Mouse (Mus musculus) liver, embryonic 14.5 days (tissue): ENCODE measurements around the gene Tbc1d20. TPM values are rescaled to one million over a fixed set of nuclear protein-coding genes. Genes with fewer than 3 reads are reported as not detected.
A peak's percentile ranks its signal among the peaks of the same experiment; 100 is the strongest.

ENCODE experiments used
- ATAC-seq: fragments of 200-750 bp; cut with Nextera tagmentation; 2 replicates; pipeline ENCODE4 v1.8.0; 2017; ENCODE audit warnings: moderate number of reproducible peaks, mild to moderate bottlenecking, moderate library complexity; ENCODE audit not compliant: insufficient read depth
- DNase-seq, 3 experiments: peaks; one replicate each; pipeline ENCODE4 v3.0.0-alpha.2; 2012 to 2013; ENCODE audit warnings: low read depth in 3 of 3, low spot score in 3 of 3
- H3K27ac ChIP-seq: fragments of 300-500 bp; sonication (generic); 2 replicates; pipeline ENCODE4 v1.5.1; 2014; ENCODE audit warnings: moderate library complexity, mild to moderate bottlenecking, control low read depth, inconsistent platforms
- H3K27me3 ChIP-seq: fragments of 300-500 bp; sonication (generic); 2 replicates; pipeline ENCODE4 v1.6.1; 2014; ENCODE audit warnings: mild to moderate bottlenecking, low read length, moderate library complexity; ENCODE audit not compliant: control insufficient read depth, insufficient read depth
- H3K36me3 ChIP-seq: fragments of 300-500 bp; sonication (generic); replicated peaks from 2 replicates; pipeline ENCODE4 v1.6.1; 2014; ENCODE audit warnings: low read depth; ENCODE audit not compliant: control insufficient read depth, insufficient read depth
- H3K4me1 ChIP-seq, 2 experiments: fragments of 200-500 bp in 1 of 2; fragments of 300-500 bp in 1 of 2; sonication (generic) in 1 of 2; replicated peaks; 2 replicates each; pipeline ENCODE4 v1.6.1; 2012 to 2014; ENCODE audit warnings: antibody characterized with exemption in 1 of 2, inconsistent platforms in 1 of 2, low read length in 1 of 2; ENCODE audit not compliant: control insufficient read depth in 2 of 2, insufficient read depth in 2 of 2
- H3K4me2 ChIP-seq: fragments of 300-500 bp; sonication (generic); 2 replicates; pipeline ENCODE4 v1.6.1; 2014; ENCODE audit warnings: low read depth, mild to moderate bottlenecking, control low read depth, moderate library complexity
- H3K4me3 ChIP-seq, 2 experiments: fragments of 200-500 bp in 1 of 2; fragments of 300-500 bp in 1 of 2; sonication (generic) in 1 of 2; 2 replicates each; pipeline ENCODE4 v1.5.1; 2012 to 2014; ENCODE audit warnings: low read depth in 2 of 2, low read length in 2 of 2, mild to moderate bottlenecking in 2 of 2, control low read depth in 1 of 2, inconsistent platforms in 1 of 2, moderate library complexity in 1 of 2; ENCODE audit not compliant: insufficient read depth in 1 of 2
- H3K9ac ChIP-seq: fragments of 300-500 bp; sonication (generic); replicated peaks from 2 replicates; pipeline ENCODE4 v1.6.1; 2014; ENCODE audit warnings: mild to moderate bottlenecking, control low read depth, moderate library complexity
- H3K9me3 ChIP-seq: fragments of 300-500 bp; sonication (generic); 2 replicates; pipeline ENCODE4 v1.6.1; 2016; ENCODE audit warnings: low read length, mixed read lengths; ENCODE audit not compliant: control insufficient read depth
- CTCF ChIP-seq: IDR thresholded peaks from 2 replicates; pipeline ENCODE4 v1.5.1; 2016; ENCODE audit warnings: antibody characterized with exemption, low read depth, control low read depth
- EP300 ChIP-seq: IDR thresholded peaks from 2 replicates; pipeline ENCODE4 v1.6.1; 2016; ENCODE audit warnings: antibody characterized with exemption, low read depth
- WGBS: fragments of 180-500 bp; shearing (Covaris S2); extraction: QIAGEN DNeasy Blood & Tissue Kit; methylation state at CpG from one replicate; pipeline ENCODE4 v1.1.7; 2014; ENCODE audit not compliant: insufficient replicate concordance; 5-methylcytosine and 5-hydroxymethylcytosine counted together
- polyA plus RNA-seq, 2 experiments: library from polyadenylated mRNA; depleted of rRNA in 1 of 2; stranded (reverse) in 1 of 2; unstranded in 1 of 2; fragments of >200 nt; fragmentation: Nextera tagmentation in 1 of 2; extraction: Ambion mirVana in 1 of 2; gene quantifications; 2 replicates each; pipeline versions ENCODE4 v1.2.1 to v1.2.3; 2012 to 2014

The Tbc1d20 gene
- polyA plus RNA-seq, 2 experiments: 5.3 to 9.5 TPM

DNA sequence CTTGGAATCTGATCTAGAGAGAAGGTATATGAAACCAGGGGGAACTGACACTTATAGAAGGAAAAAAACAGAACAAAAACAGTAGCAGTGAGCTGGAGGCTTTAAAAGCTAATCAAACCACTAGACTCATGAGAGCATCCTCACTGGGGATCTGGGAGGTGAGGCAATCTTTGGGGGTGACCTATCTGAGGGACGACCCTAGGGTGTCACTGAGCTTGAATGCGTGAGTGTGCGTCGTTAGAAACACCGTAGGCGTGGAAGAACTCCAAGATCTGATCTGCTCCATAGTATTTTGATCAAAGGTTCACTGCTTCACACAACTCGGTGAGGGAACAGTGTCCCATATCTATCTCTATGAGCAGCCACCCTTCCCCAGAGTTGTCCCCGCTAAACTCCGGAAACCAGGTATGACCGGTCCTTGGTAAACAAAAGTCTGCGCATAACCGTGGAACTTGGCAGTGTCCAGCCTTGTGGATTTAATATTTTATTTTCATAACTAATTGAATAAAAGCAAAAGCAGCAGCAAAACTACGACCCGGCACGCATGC lies 375 bp upstream of the Tbc1d20 start:
- no peak for TF ChIP-seq CTCF
- no peak for TF ChIP-seq EP300
- Histone ChIP-seq H3K9ac (peak overlapping the region; percentile 74), H3K4me2 (peak overlapping the region; percentile 80), H3K27ac (peak overlapping the region; percentile 12), H3K27me3 (no peaks in the 10 kb centered on the region), H3K4me1 (peaks cover 4 to 17% of the 10 kb centered on the region in 2 experiments), H3K36me3 (no peaks in the 10 kb centered on the region), H3K4me3 (peak overlapping the region; percentile 73 to 74), H3K9me3 (no peaks in the 10 kb centered on the region)
- DNase-seq: no peak
- WGBS: 2% methylated on average over 15 of the region's 15 CpGs
- peak; percentile 55 for ATAC-seq

DNA sequence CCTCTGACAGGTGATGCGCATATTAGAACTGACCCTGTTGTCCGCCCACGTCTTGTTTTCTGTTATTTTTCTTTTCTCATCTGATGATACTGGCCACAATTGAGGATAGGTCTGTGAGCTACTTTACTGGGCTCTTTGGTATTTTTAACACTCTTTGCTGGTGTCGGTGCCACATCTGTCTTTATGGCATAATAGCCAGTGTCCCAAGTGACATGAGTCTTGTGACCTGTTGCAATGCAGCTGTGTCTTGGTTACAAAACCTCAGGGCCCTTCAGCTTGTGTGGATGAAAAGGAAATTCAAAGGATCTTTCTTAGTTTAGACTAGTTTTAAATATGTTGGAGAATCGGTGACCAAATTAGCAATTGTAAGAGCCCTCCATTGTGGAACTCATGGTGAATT lies 913 bp downstream of the Tbc1d20 start:
- Histone ChIP-seq H3K27ac (no peak overlapping the region), H3K4me3 (peak overlapping the region; percentile 74 to 84), H3K9ac (peak overlapping the region; percentile 78), H3K4me2 (peak overlapping the region; percentile 80), H3K4me1 (peaks cover 4 to 17% of the 10 kb centered on the region in 2 experiments), H3K9me3 (no peaks in the 10 kb centered on the region), H3K36me3 (no peaks in the 10 kb centered on the region), H3K27me3 (no peaks in the 10 kb centered on the region)
- WGBS: 34% methylated on average over 5 of the region's 5 CpGs
- TF ChIP-seq EP300 (no peak), CTCF (no peak)
- ATAC-seq: no peak
- DNase-seq: peak in 1 of 3 experiments; percentile 9

DNA sequence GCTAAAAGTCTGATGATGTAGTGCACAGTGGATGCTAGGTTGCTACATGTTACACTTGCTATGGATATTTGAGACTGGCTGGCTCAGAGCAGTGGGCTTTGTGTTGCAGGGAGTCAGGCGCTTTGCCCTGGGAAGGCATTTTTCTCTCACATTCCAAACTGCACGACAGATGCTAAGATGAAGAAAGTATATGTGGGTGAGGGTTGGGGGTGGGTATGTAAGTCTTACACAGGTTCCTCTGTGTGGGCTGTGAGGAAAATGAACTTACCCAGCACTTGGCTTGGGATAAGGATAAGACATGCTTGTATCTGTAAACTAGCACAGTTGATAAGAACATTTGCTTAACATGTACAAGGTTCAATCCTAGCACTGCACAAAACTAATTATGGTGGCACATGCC lies 9.2 kb downstream of the Tbc1d20 start:
- TF ChIP-seq CTCF (no peak), EP300 (no peak)

DNA sequence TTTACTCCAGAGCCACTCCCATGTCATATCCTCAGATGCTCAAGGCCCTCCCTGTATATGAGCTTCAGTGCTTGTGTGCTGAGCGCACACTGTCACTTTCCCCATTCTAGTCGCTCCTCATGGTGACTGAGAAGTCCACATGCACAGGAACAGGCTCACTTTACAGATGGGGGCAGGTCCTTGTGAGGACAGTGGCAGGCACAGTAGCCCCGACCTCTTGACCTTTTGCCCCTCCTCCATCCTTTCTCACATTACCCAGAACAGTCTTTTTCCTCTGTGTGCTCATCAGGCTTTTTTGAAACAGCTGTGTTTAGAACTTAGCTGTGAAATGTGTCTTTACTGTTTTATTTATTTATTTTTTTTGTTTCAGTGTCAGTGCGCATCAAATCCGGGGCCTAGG lies 10.2 kb downstream of the Tbc1d20 start:
- TF ChIP-seq CTCF (no peak), EP300 (no peak)
- Histone ChIP-seq H3K4me2 (no peak overlapping the region), H3K4me3 (no peak overlapping the region), H3K9me3 (no peaks in the 10 kb centered on the region), H3K9ac (no peak overlapping the region), H3K4me1 (no peaks in the 10 kb centered on the region), H3K27me3 (no peaks in the 10 kb centered on the region), H3K27ac (no peak overlapping the region), H3K36me3 (peaks cover 27% of the 10 kb centered on the region)
- 74% methylated on average over 5 of the region's 5 CpGs for WGBS
- DNase-seq (no peak), ATAC-seq (no peak)

More for the DNA sequence above, 9.2 kb downstream of the Tbc1d20 start:
- Histone ChIP-seq H3K9ac (no peak overlapping the region), H3K27me3 (no peaks in the 10 kb centered on the region), H3K9me3 (no peaks in the 10 kb centered on the region), H3K4me3 (no peak overlapping the region), H3K4me1 (no peaks in the 10 kb centered on the region; a peak in 1 of 4 replicates), H3K27ac (no peak overlapping the region), H3K4me2 (no peak overlapping the region), H3K36me3 (peaks cover 18% of the 10 kb centered on the region)
- DNase-seq (no peak), ATAC-seq (no peak)
- 80% methylated on average over 2 of the region's 2 CpGs for WGBS

DNA sequence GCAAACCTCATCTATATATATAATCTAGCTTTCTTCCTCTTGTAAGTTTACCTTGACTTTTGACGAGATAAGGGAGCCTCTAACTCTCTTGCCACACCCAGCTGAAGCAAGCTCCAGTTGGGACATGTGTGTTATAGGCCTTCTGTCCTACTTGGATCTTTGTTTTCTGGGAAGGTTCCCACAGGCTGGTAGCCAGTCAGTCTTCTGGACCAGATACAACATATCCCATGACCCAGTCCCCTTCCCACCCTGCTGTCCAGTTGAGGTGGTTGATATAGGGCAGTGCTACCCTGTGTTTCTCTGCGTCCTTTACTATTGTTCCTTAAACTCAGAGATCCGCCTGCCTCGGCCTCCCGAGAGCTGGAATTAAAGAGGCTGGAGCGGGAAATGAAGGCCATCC lies 11.9 kb downstream of the Tbc1d20 start:
- DNase-seq: no peak
- no peak for ATAC-seq
- no peaks in the 10 kb centered on the region for H3K9me3 ChIP-seq
- no peaks in the 10 kb centered on the region for H3K4me1 ChIP-seq
- TF ChIP-seq CTCF: no peak
- TF ChIP-seq EP300: no peak
- no peaks in the 10 kb centered on the region for H3K27me3 ChIP-seq
- H3K4me2 ChIP-seq: no peak overlapping the region
- WGBS: 68% methylated on average over 6 of the region's 6 CpGs
- peaks cover 33% of the 10 kb centered on the region for H3K36me3 ChIP-seq
- no peak overlapping the region for H3K27ac ChIP-seq
- no peak overlapping the region for H3K4me3 ChIP-seq
- H3K9ac ChIP-seq: no peak overlapping the region
